Mouse (Mus musculus) hindbrain, embryonic 14.5 days (tissue): Measurements from ENCODE around the gene Tnfsfm13. TPM values are rescaled to one million over a fixed set of nuclear protein-coding genes. Genes with fewer than 3 reads are reported as not detected.

ENCODE experiments used
- ATAC-seq: fragments of 200-750 bp; cut with Nextera tagmentation; 2 replicates; pipeline ENCODE4 v1.8.0; 2017; ENCODE audit warnings: moderate number of reproducible peaks, mild to moderate bottlenecking, moderate TSS enrichment, moderate library complexity; ENCODE audit not compliant: low FRiP score
- DNase-seq: peaks from one replicate; pipeline ENCODE4 v3.0.0-alpha.2; 2015; ENCODE audit warnings: low spot score
- H3K27ac ChIP-seq: fragments of 300-500 bp; sonication (generic); 2 replicates; pipeline ENCODE4 v1.5.1; 2014; ENCODE audit warnings: mild to moderate bottlenecking, moderate library complexity
- H3K27me3 ChIP-seq: fragments of 300-500 bp; sonication (generic); 2 replicates; pipeline ENCODE4 v1.6.1; 2014; ENCODE audit warnings: mild to moderate bottlenecking, low read length, mixed read lengths; ENCODE audit not compliant: control insufficient read depth, insufficient read depth
- H3K36me3 ChIP-seq: fragments of 300-500 bp; sonication (generic); replicated peaks from 2 replicates; pipeline ENCODE4 v1.6.1; 2014; ENCODE audit not compliant: control insufficient read depth, insufficient read depth
- H3K4me1 ChIP-seq: fragments of 300-500 bp; sonication (generic); replicated peaks from 2 replicates; pipeline ENCODE4 v1.6.1; 2014; ENCODE audit warnings: antibody characterized with exemption, low read length, mixed read lengths; ENCODE audit not compliant: control insufficient read depth, insufficient read depth
- H3K4me2 ChIP-seq: fragments of 300-500 bp; sonication (generic); replicated peaks from 2 replicates; pipeline ENCODE4 v1.6.1; 2014; ENCODE audit warnings: mild to moderate bottlenecking, moderate library complexity
- H3K4me3 ChIP-seq: fragments of 300-500 bp; sonication (generic); replicated peaks from 2 replicates; pipeline ENCODE4 v1.5.1; 2014; ENCODE audit warnings: mild to moderate bottlenecking, low read length
- H3K9ac ChIP-seq: fragments of 300-500 bp; sonication (generic); 2 replicates; pipeline ENCODE4 v1.6.1; 2014
- H3K9me3 ChIP-seq: fragments of 300-500 bp; sonication (generic); 2 replicates; pipeline ENCODE4 v1.6.1; 2016; ENCODE audit warnings: low read length; ENCODE audit not compliant: control insufficient read depth
- WGBS: fragments of 180-500 bp; shearing (Covaris S2); extraction: QIAGEN DNeasy Blood & Tissue Kit; methylation state at CpG from one replicate; pipeline ENCODE4 v1.1.7; 2014; 5-methylcytosine and 5-hydroxymethylcytosine counted together
- polyA plus RNA-seq: library from polyadenylated mRNA; unstranded; fragments of >200 nt; fragmentation: Nextera tagmentation; extraction: Ambion mirVana; gene quantifications from 2 replicates; pipeline ENCODE4 v1.2.1, GENCODE M21; 2014

The Tnfsfm13 gene
- polyA plus RNA-seq, 1 experiment from 2014 or later: 2.6 TPM

DNA sequence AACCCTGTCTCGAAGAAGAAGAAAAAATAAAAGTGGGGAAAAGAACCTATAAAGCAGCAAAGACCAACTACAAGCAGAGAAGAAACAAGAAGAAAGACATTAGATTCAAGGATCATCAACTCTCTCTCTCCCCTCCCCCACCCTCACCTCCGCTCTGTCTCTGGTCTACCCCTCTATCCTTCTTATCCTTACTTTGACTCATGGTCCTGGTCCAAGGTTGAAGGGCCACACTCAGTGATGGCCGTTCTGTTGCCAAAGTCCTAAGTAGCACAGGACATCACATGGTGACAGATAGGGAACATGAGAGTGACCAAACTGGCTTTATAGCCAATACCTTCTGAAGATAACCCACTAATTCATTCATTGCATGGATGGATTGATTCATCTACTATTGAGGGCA is 1.5 kb upstream of the Tnfsfm13 start:
- no peak for DNase-seq
- no peak for ATAC-seq
- H3K36me3 ChIP-seq: no peaks in the 10 kb centered on the region
- H3K4me3 ChIP-seq: no peak overlapping the region
- peaks cover 3% of the 10 kb centered on the region; the same call in 1 of the 2 replicates for H3K4me1 ChIP-seq
- WGBS: 93% methylated on average over 3 of the region's 3 CpGs
- no peak overlapping the region for H3K27ac ChIP-seq
- H3K27me3 ChIP-seq: no peaks in the 10 kb centered on the region
- no peak overlapping the region for H3K9ac ChIP-seq
- no peak overlapping the region for H3K4me2 ChIP-seq
- no peaks in the 10 kb centered on the region for H3K9me3 ChIP-seq

DNA sequence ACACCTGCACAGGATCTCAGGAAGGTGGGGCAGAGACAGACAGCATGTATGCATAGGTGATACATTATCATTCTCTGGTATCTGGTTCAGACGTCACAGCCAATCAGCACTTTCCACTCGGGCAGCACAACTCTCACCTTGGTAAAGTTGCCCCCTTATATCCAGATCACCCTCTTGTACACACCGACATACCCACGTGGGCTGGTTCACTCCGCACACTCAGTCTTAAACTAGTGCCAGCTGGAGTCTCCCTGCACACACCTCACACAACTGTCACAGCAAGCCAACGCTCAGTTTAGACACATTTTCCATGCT is 895 bp downstream of the Tnfsfm13 start:
- ATAC-seq: no peak
- DNase-seq: no peak
- H3K9me3 ChIP-seq: no peaks in the 10 kb centered on the region
- H3K9ac ChIP-seq: peak overlapping the region; percentile 74
- no peak overlapping the region for H3K27ac ChIP-seq
- peaks cover 3% of the 10 kb centered on the region; the same call in 1 of the 2 replicates for H3K4me1 ChIP-seq
- peak overlapping the region; percentile 71 for H3K4me2 ChIP-seq
- no peaks in the 10 kb centered on the region for H3K36me3 ChIP-seq
- H3K27me3 ChIP-seq: no peaks in the 10 kb centered on the region
- peak overlapping the region; percentile 33 for H3K4me3 ChIP-seq
- 23% methylated on average over 6 of the region's 6 CpGs for WGBS

- WGBS: 62% methylated on average over 11 of the region's 11 CpGs
- Histone ChIP-seq H3K27me3 (no peaks in the 10 kb centered on the region), H3K36me3 (no peaks in the 10 kb centered on the region), H3K9me3 (no peaks in the 10 kb centered on the region), H3K27ac (no peak overlapping the region), H3K4me3 (no peak overlapping the region), H3K9ac (no peak overlapping the region), H3K4me1 (peaks cover 3% of the 10 kb centered on the region; the same call in 1 of the 2 replicates), H3K4me2 (no peak overlapping the region)
- DNase-seq (no peak), ATAC-seq (no peak)
Measured at GRCm38 (mm10) chr11:69693421-69693965, 2.4 kb downstream of the Tnfsfm13 start.

- DNase-seq: no peak
- no peak overlapping the region for H3K4me2 ChIP-seq
- H3K27ac ChIP-seq: no peak overlapping the region
- 85% methylated on average over 6 of the region's 6 CpGs for whole genome bisulfite sequencing
- H3K27me3 ChIP-seq: no peaks in the 10 kb centered on the region
- H3K4me3 ChIP-seq: no peak overlapping the region
- no peak overlapping the region for H3K9ac ChIP-seq
- peaks cover 3% of the 10 kb centered on the region; the same call in 1 of the 2 replicates for H3K4me1 ChIP-seq
- H3K9me3 ChIP-seq: no peaks in the 10 kb centered on the region
- no peaks in the 10 kb centered on the region for H3K36me3 ChIP-seq
- ATAC-seq: no peak
Measured at GRCm38 (mm10) chr11:69692863-69693262, 3.0 kb downstream of the Tnfsfm13 start.

DNA sequence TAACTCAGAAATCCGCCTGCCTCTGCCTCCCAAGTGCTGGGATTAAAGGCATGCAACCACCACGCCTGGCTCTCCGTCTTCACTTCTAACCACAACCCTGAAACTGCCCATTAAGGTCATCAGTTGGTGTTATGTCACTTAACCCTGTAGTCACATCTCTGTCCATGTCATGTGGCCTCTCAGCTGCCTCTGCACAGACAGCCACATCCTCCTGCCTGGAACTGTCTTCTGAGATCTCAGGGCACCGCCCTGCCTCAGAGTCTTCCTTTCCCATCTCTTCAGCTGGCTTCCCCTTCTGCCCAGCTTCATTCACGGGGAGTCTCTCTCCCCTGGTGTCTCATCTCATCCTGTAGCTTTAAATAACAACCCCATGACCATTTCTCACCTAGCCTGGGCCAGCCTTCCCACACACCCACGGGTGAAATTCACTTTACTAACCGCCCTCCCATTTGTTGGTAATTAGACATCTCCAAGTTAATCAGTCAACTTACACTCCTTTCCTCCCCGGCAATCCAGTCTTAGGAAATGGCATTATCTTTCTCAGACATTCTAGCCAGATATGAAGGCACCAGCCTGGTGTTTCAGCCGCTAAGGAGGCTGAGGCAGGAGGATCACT is 3.6 kb downstream of the Tnfsfm13 start:
- Histone ChIP-seq H3K4me1 (peaks cover 3% of the 10 kb centered on the region; the same call in 1 of the 2 replicates), H3K4me2 (no peak overlapping the region)
- no peak for DNase-seq

DNA sequence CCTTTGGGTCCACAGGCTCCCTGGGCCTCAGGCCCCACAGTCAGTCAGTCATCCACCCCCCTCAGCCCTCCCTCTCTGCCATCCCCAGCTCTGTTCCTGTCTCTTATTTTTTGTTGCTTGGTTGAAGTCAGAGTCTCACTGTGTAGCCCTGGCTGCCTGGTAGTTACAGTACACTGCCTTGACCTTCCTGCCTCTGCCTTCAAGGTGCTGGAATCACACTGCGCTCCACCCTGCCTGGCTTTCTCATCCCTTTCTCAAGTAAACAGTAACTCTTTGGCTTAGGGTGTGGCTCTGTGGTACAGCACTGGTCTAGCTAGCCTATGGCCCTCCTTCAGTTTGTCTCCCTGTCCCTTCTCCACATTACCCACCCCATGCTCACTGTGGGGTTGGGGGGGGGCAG is 6.0 kb downstream of the Tnfsfm13 start:
- no peak overlapping the region for H3K4me2 ChIP-seq
- 100% methylated on average over 1 of the region's 1 CpGs for WGBS
- H3K4me3 ChIP-seq: no peak overlapping the region
- ATAC-seq: no peak
- no peak overlapping the region for H3K9ac ChIP-seq
- no peaks in the 10 kb centered on the region for H3K27me3 ChIP-seq
- no peak overlapping the region for H3K27ac ChIP-seq
- DNase-seq: no peak
- no peaks in the 10 kb centered on the region for H3K9me3 ChIP-seq
- no peaks in the 10 kb centered on the region for H3K36me3 ChIP-seq
- no peaks in the 10 kb centered on the region; the same call in 1 of the 2 replicates for H3K4me1 ChIP-seq

More for the DNA sequence above, 3.6 kb downstream of the Tnfsfm13 start:
- Histone ChIP-seq H3K9ac (no peak overlapping the region), H3K9me3 (no peaks in the 10 kb centered on the region), H3K4me3 (no peak overlapping the region), H3K27me3 (no peaks in the 10 kb centered on the region), H3K27ac (no peak overlapping the region), H3K36me3 (no peaks in the 10 kb centered on the region)
- ATAC-seq: no peak
- WGBS: 81% methylated on average over 9 of the region's 9 CpGs

DNA sequence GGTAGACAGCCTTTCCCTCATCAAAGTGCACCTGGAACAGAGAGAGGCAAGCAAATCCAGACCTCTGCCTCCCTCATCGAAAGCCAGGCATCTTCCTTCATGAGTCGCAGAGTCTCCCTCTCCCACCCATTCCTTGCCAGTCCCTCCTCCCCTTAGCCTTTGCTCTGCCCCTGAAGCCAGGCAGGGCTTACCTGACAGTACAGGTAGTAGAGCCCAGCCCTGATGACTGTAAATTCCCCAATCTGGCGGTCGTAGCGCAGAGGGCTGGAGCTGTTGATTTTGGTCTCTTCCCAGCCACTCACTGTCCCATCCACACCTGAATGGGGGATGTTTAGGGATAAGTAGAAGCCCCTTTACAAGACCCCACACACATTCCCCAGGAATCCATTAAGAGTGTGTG is 8.8 kb downstream of the Tnfsfm13 start:
- H3K27me3 ChIP-seq: no peaks in the 10 kb centered on the region
- H3K9me3 ChIP-seq: no peaks in the 10 kb centered on the region
- ATAC-seq: no peak
- 62% methylated on average over 5 of the region's 5 CpGs for WGBS
- no peak overlapping the region for H3K4me2 ChIP-seq
- H3K4me1 ChIP-seq: peaks cover 12% of the 10 kb centered on the region
- no peaks in the 10 kb centered on the region for H3K36me3 ChIP-seq
- no peak overlapping the region for H3K4me3 ChIP-seq
- H3K27ac ChIP-seq: no peak overlapping the region
- no peak for DNase-seq
- H3K9ac ChIP-seq: no peak overlapping the region

DNA sequence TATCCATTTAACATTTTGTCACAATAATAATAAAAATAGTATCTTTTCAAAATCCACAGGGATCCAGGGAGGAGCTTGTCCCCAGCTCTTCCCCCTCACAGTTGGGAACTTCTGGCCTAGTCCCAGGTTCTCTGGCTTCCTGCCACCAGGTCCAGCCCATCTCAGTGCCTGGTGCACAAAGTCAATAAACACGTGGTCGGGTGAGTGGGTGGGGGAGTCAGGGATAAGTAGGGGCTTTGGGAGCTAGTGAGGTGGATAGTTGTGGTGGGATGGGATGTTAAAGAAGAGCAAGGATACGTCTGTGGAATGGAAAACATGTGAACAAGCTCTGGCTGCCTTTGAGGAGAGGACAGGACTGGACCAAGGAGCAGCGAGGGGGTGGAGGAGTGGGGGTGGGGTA is 9.5 kb downstream of the Tnfsfm13 start:
- peak overlapping the region; percentile 41; the same call in 1 of the 2 replicates for H3K9ac ChIP-seq
- H3K27ac ChIP-seq: peak overlapping the region; percentile 68; the same call in 1 of the 2 replicates
- no peak overlapping the region for H3K4me2 ChIP-seq
- no peaks in the 10 kb centered on the region for H3K27me3 ChIP-seq
- H3K9me3 ChIP-seq: no peaks in the 10 kb centered on the region
- no peak for DNase-seq
- ATAC-seq: no peak
- 22% methylated on average over 4 of the region's 4 CpGs for WGBS
- H3K4me1 ChIP-seq: peaks cover 12% of the 10 kb centered on the region
- H3K4me3 ChIP-seq: no peak overlapping the region
- no peaks in the 10 kb centered on the region for H3K36me3 ChIP-seq

DNA sequence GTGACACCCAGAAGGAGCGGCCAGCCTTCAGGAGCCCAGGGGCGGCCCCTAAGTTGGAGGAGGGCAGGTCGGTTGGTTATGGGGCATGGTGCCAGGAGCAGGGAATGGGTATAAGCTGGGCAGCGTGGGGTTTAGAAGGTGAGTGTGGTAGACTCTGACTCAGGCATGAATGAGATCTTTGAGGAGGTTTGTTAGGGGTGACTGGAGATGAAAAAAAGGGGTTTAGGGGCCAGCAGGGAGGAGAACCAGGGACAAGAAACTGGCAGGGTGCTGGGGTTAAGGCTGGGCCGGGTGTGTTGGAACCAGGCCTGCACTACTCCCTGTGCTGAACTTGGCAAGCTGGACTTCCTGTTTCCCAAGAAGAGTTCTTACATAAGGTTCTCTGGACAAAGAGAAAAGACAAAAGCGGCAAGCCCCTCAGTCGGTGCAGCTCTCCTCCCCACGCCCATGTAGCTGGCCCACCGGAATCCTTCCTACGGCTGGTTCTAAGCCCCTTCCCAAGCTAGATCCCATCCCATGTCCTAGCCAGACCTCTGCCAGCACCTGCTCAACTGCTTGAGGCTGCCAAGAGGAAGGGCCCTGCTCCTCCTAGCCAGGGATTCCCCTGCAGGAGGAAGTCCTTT is 10.3 kb downstream of the Tnfsfm13 start, which contains the start of gene Tnfsf13:
Tnfsf13 (minus strand) TSS at position 259 of the 623 bp plus-strand sequence.
- H3K9ac ChIP-seq: peak within 1 kb of the TSS; percentile 41; the same call in 1 of the 2 replicates
- no peaks in the 10 kb centered on the region for H3K27me3 ChIP-seq
- DNase-seq (no peak), ATAC-seq (no peak)
- no peaks in the 10 kb centered on the region for H3K9me3 ChIP-seq
- peak within 1 kb of the TSS; percentile 68; the same call in 1 of the 2 replicates for H3K27ac ChIP-seq
- 47% methylated on average over 10 of the region's 10 CpGs for WGBS
- no peak within 1 kb of the TSS; the same call in 1 of the 2 replicates for H3K4me2 ChIP-seq
- peaks cover 17% of the 10 kb centered on the region for H3K4me1 ChIP-seq
- H3K4me3 ChIP-seq: no peak within 1 kb of the TSS
- H3K36me3 ChIP-seq: no peaks in the 10 kb centered on the region
